Mouse (Mus musculus) gastrocnemius, postnatal 25 days (tissue): ENCODE data around the gene 2310011J03Rik. TPM values are rescaled to one million over a fixed set of nuclear protein-coding genes. Genes with fewer than 3 reads are reported as not detected.
A peak's percentile ranks its signal among the peaks of the same experiment; 100 is the strongest.
"Not testable (repeated sequence)": the region's sequence is repeated elsewhere in the genome, so short reads cannot be mapped to it uniquely, and the experiment has no call there.

Source experiments
- DNase-seq: peaks from one replicate; pipeline ENCODE4 v3.0.0; 2022
- long read RNA-seq, 2 experiments: library from polyadenylated mRNA; stranded (forward); transcript quantifications; one replicate each; pipeline ENCODE4 v2.0.0; 2021
- total RNA-seq, 2 experiments: library from RNA; stranded (reverse); gene quantifications; 1 replicate in 1 of 2; 2 replicates in 1 of 2; pipeline ENCODE4 v1.2.3; 2021

The 2310011J03Rik gene
- 1 to 10 TPM; 6.5 to 7.0 TPM for total RNA-seq
- long read RNA-seq, experiment 1, transcript 2310011J03Rik-201 (2 exons, 1,649 nt): major isoform, 18 of 18 reads
- long read RNA-seq, experiment 1, partial matches to known transcripts: 0 of 18 reads
- long read RNA-seq, experiment 1, other reads (novel, unspliced or antisense): 0 of 18 reads
- long read RNA-seq, experiment 2, transcript 2310011J03Rik-201 (2 exons, 1,649 nt): major isoform, 28 of 30 reads
- long read RNA-seq, experiment 2, partial matches to known transcripts: 0 of 30 reads
- long read RNA-seq, experiment 2, other reads (novel, unspliced or antisense): 2 of 30 reads

DNA sequence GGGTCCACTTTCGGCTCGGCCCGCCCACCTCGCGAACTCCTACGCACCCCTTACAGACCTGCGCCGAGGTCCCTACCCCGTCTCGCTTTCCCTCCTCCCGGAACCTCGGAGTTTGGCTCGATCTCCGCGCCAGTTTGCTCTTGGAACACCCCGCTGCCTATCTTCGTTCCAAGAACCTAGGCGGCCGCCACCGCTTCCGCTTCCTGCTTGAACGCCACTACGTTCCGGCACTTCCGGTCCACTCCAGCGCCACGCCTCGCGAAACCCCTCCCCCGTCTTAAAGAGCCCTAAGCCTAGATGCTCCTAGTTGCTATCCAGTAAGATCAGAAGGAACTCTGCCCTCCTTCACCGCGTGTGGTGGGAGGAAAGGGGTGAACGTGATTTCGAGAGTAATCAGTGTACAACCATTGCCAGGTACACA is at the start of gene 2310011J03Rik:
2310011J03Rik (minus strand) TSS at position 198 of the 421 bp plus-strand sequence.
- DNase-seq: peak; percentile 90

DNA sequence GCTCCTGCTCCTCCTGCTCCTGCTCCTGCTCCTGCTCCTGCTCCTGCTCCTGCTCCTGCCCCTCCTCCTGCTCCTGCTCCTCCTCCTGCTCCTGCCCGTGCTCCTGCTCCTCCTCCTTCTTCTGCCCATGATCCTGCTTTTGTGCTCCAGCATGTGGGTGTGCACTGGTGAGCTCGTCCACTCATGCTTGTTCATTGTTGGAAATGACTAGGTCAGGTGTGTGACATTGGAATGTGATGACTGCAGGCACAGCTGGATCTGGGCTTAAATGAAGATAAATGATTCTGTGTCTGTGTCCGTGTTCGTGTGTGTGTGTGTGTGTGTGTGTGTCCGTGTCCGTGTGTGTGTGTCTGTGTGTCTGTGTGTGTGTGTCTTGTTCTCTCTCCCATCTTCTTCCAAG is 48.1 kb upstream of the 2310011J03Rik start:
- DNase-seq: no peak

- DNase-seq: no peak
These were observed 47.6 kb upstream of the 2310011J03Rik start for GRCm38 (mm10) chr10:80367954-80368353.

DNA sequence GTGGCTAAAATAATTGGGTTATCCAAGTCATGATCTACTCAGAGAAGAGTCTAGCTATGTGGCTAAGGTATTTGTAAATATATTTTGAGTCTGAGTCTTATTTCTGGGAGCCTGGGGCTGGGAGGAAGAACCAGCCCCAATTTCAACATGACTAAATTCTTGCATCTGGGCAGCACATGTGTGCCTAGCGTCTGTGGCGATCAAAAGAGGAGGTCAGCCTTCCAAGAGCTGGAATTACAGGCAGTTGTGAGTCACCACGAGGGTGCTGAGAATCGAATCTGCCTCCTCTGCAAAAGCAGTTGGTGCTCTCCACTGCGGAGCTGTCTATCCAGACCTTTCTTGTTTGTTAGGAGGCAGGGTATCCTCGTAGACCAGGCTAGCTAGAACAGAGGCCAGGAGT is 45.4 kb upstream of the 2310011J03Rik start:
- no peak for DNase-seq

GRCm38 (mm10) chr10:80363734-80364133 is 43.4 kb upstream of the 2310011J03Rik start:
- DNase-seq: no peak

DNA sequence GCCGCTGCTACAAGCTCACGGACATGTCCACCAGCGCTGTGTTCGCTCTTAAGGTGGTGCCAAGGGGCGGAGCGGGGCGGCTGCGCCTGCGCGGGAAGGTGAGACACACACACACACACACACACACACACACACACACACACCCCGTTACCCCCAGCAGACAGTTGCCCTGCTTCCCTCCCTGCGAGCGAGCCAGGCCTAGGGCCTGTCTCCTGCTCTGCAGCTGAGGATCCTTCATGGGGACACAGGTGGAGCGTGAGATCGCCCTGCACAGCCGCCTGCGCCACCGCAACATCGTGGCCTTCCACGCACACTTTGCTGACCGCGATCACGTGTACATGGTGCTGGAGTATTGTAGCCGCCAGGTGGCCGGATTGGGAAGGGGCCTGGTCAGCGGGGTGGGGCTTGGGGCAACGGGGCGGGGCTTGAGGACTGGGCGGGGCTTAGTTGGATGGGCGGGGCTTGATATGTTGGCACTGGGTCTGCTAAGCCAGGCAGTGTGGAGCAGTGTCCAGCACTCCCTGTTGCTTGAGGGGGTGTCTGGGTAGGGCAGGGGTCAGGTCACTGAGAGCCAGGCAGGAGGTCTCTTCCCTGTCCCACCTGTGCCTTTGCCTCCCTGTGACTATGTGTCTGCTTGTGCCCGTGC is 37.8 kb upstream of the 2310011J03Rik start:
- no peak for DNase-seq

- DNase-seq: no peak
These were observed 37.0 kb upstream of the 2310011J03Rik start for GRCm38 (mm10) chr10:80357336-80357735.

- DNase-seq: no peak
These were observed 36.4 kb upstream of the 2310011J03Rik start for GRCm38 (mm10) chr10:80356737-80357136.

- no peak for DNase-seq
These were observed 35.8 kb upstream of the 2310011J03Rik start, which contains the start of gene Plk5 for GRCm38 (mm10) chr10:80356001-80356682. Gene Plk5 (plus strand): TSS chr10:80356459.

- no peak for DNase-seq
These were observed 35.1 kb upstream of the 2310011J03Rik start for GRCm38 (mm10) chr10:80355431-80355830.

DNA sequence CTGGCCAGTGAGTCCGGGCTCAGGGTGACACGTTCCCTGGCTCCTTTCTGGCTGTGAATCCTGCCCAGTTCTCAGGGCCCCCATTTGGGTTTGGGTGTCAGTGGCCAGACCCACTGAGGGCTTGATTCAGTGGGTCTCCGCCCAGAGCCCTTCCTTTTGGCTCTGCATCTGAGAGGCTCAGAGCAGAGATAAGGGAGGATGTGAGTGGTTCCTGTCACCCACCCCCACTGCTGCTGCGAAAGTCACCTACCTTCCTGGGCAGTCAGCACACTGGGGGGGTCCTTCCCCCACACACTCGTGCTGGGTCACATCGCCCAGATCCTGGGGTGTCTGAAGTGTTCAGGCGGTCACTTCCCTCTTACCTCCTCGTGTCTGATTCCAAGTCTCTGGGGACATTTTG is 32.4 kb upstream of the 2310011J03Rik start:
- DNase-seq: no peak

DNA sequence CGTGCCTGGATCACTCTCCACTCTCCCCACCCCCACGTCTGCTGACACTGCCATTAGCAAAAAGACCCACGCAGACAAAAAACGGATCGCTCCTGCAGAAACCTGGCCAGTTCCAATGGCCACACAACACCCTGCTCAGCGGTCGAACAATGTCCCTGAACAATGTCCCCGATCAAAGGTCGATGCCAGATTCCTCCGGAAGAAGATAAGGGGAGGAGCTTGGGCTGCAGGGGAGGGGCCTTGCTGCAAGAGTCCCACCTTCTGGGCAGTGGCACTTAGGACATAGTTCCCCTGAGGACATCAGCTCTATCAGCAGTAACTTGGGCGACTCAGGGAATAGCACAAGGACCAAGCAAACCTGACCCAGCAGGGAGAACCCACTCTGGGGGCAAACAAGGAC is 31.6 kb upstream of the 2310011J03Rik start:
- DNase-seq: no peak

DNA sequence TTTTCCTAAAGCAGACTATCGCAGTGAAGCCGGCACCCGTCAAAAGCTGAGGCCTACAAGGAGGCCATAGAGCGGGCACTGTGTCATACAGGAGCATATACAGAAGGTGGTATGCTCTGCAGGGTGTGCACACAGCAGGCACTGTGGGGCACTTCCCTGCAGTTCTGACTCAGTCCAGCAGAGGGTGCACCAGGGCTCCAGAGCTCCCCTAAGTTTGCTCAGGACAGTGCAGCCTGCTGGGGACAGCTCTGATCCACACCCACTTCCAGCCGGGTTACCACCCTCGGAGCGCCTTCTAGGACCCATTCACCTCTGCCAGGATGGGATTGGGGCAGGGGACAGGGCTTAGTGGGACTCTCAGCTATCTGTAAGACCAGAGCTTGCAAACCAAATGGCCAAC is 30.0 kb upstream of the 2310011J03Rik start:
- peak; percentile 63 for DNase-seq

GRCm38 (mm10) chr10:80348981-80349380 is 28.6 kb upstream of the 2310011J03Rik start:
- no peak for DNase-seq

- peak; percentile 78 for DNase-seq
These were observed 28.0 kb upstream of the 2310011J03Rik start, which contains the start of gene Adamtsl5 for GRCm38 (mm10) chr10:80348244-80348781. Gene Adamtsl5 (minus strand): TSS chr10:80348412.

- no peak for DNase-seq
These were observed 27.2 kb upstream of the 2310011J03Rik start for GRCm38 (mm10) chr10:80347514-80347967.

DNA sequence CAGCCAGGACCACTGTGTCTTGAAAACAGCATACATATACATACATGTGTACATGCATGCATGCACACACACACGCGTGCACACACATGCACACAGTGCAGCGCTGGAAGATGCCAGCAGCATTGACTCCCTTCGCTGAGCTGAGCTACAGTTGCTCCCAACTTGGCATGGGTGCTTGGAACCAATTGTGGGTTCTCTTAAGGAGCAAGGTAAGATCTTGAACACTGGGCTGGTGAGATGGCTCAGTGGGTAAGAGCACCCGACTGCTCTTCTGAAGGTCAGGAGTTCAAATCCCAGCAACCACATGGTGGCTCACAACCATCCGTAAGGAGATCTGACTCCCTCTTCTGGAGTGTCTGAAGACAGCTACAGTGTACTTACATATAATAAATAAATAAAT is 25.6 kb upstream of the 2310011J03Rik start:
- DNase-seq: not testable (repeated sequence)

DNA sequence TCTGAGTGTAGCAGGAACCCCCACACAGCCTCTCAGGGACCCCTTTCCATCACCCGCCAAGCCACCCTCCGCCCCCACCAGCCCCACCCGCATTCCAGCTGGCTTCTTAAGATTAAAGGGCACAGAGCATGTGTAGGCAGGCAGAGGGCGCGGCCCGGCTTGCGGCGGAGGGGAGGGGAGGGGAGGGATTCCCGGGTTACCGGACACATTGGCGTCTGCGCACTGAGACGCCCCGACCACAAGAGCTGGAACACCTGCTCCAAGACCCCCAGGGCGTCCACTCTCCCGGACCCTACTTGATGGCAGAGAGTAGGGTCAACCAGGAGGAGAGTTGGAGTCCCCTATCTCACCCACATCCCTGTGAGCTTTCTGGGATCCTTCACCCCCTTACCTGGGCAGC is 24.8 kb upstream of the 2310011J03Rik start:
- DNase-seq: no peak

GRCm38 (mm10) chr10:80344131-80344661 is 23.9 kb upstream of the 2310011J03Rik start:
- peak; percentile 57 for DNase-seq

- DNase-seq: no peak
These were observed 23.1 kb upstream of the 2310011J03Rik start for GRCm38 (mm10) chr10:80343425-80343895.

GRCm38 (mm10) chr10:80342749-80343424 is 22.6 kb upstream of the 2310011J03Rik start:
- DNase-seq: no peak
